In genomic region chr11:42310892-42311291, GRCm38 (mm10) we compare ENCODE assay signal across 26 mouse cellular contexts. TPM values are rescaled to one million over a fixed set of nuclear protein-coding genes. Genes with fewer than 3 reads are reported as not detected.
"Had no signal": no experiment of that assay in that cellular context is flagged by ENCODE, and none has a peak within 500 bp of the region (broad histone marks: within the 10 kb centered on the region; RNA-seq: fewer than 3 reads in every experiment).

No protein-coding gene starts in this region.

- H3K36me3 ChIP-seq: liver, embryonic 13.5 days; stomach, embryonic 15.5 days had no signal

- DNase-seq: kidney, postnatal 25 days; layer of hippocampus, adult 9-11 months; layer of hippocampus, postnatal 36 days; liver, embryonic 13.5 days; lung, adult 2 months; lung, postnatal 14 days; lung, postnatal 4 days; midbrain, embryonic 14.5 days; right cerebral cortex, postnatal 14 days; spleen, adult 18-20 months; thymus, postnatal 36 days had no signal

- H3K4me3 ChIP-seq: layer of hippocampus, adult 2 months; left cerebral cortex, adult 2 months; liver, embryonic 13.5 days; stomach, embryonic 15.5 days had no signal

- H3K4me1 ChIP-seq: liver, embryonic 13.5 days; stomach, embryonic 15.5 days had no signal

- H3K27me3 ChIP-seq: liver, embryonic 13.5 days; stomach, embryonic 15.5 days had no signal

- H3K27ac ChIP-seq: layer of hippocampus, adult 2 months; left cerebral cortex, adult 2 months; liver, embryonic 13.5 days; stomach, embryonic 15.5 days had no signal

RNA-seq across cellular contexts. Expression of gene Gabra6, which starts 10.0 kb away (rescaled TPM):
- polyA plus RNA-seq: kidney, embryonic 16.5 days; large intestine, adult 2 months; limb, embryonic 11.5 days; limb, embryonic 14.5 days; liver, adult 2 months; liver, embryonic 13.5 days; liver, embryonic 16.5 days; lung, adult 2 months; lung, embryonic 16.5 days; midbrain, embryonic 11.5 days; midbrain, embryonic 14.5 days; midbrain, postnatal 0 days; neural tube, embryonic 11.5 days; neural tube, embryonic 14.5 days; stomach, embryonic 15.5 days; urinary bladder, adult 2 months had no signal
